Mouse (Mus musculus) heart, embryonic 10.5 days (tissue): ENCODE measurements around the gene Ccdc151. TPM values are rescaled to one million over a fixed set of nuclear protein-coding genes. Genes with fewer than 3 reads are reported as not detected.

ENCODE experiments used
- DNase-seq: peaks from one replicate; pipeline ENCODE4 v3.0.0-alpha.2; 2017; ENCODE audit warnings: low spot score
- H3K27ac ChIP-seq: fragments of 300-500 bp; sonication (generic); 2 replicates; pipeline ENCODE4 v1.5.1; 2016; ENCODE audit warnings: mild to moderate bottlenecking
- H3K27me3 ChIP-seq: fragments of 300-500 bp; sonication (generic); 2 replicates; pipeline ENCODE4 v1.6.1; 2016; ENCODE audit warnings: mild to moderate bottlenecking; ENCODE audit not compliant: poor library complexity, insufficient read depth, severe bottlenecking
- H3K36me3 ChIP-seq: fragments of 300-500 bp; sonication (generic); 2 replicates; pipeline ENCODE4 v1.6.1; 2016; ENCODE audit warnings: mild to moderate bottlenecking, moderate library complexity
- H3K4me1 ChIP-seq: fragments of 300-500 bp; sonication (generic); 2 replicates; pipeline ENCODE4 v1.6.1; 2016; ENCODE audit warnings: mild to moderate bottlenecking
- H3K4me3 ChIP-seq: fragments of 300-500 bp; sonication (generic); 2 replicates; pipeline ENCODE4 v1.5.1; 2016; ENCODE audit warnings: mild to moderate bottlenecking, moderate library complexity
- H3K9me3 ChIP-seq: fragments of 300-500 bp; sonication (generic); 2 replicates; pipeline ENCODE4 v1.6.1; 2016; ENCODE audit warnings: mild to moderate bottlenecking, moderate library complexity
- WGBS: fragments of 180-500 bp; shearing (Covaris S2); methylation state at CpG from one replicate; pipeline ENCODE4 v1.1.7; 2016; 5-methylcytosine and 5-hydroxymethylcytosine counted together
- polyA plus RNA-seq: library from polyadenylated mRNA; unstranded; fragments of >200 nt; fragmentation: Nextera tagmentation; extraction: Ambion mirVana; gene quantifications from 2 replicates; pipeline ENCODE4 v1.2.1, GENCODE M21; 2016

Gene Ccdc151
- polyA plus RNA-seq = 0.20 and 0.75 TPM in 2 replicates

DNA sequence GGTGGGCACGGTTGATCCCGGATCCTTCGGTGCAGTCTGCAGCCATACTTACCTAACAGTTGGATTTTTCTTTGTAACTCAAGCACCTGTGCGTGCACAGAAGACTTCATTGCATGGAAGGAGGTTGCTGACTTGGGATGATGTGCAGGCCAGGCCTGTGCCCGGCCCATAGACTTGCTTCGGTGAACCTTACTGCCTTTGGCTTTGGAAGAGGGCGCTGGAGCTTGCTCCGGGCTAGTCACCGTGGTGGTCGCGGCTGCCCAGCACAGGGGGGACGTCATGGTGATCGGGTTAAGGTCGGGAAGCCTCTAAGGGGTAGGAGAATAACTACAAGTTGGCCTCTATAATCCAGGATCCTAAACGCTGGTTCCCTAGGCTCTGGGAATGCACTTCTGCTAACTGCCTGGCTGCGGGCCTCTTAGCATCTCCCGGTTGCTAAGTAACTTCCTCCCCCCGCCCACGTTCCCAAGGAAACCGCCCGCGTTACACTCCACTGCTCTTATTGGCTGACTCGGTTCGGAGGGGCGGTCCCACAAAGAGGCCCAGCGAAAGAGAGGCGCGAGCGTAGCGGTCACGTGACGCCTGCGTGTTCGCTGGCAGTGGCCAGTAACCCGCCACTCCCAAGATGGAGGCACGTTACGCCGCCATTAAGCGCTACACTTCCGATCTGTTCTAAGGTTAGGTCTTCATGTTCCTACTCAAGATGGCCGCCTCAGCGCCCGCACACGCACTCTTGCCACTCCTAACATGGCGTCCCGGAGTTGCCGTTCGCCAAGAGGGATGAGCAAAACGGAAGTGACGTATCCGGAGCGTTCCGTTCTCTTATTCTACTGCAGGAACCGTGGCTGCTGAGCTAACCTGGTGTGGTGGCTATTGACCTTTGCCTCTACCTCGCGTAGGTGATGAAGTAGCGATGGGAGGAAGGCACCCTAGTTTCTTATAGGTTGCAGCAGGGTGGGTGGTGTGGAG is at the start of gene Ccdc151, which contains the start of gene Prkcsh:
Gene Ccdc151 (minus strand): TSS at position 441 of the 969 bp plus-strand sequence.
Gene Prkcsh (plus strand): TSS at position 613 of the 969 bp plus-strand sequence.
- H3K27ac ChIP-seq = peak within 1 kb of the TSS; percentile 87

DNA sequence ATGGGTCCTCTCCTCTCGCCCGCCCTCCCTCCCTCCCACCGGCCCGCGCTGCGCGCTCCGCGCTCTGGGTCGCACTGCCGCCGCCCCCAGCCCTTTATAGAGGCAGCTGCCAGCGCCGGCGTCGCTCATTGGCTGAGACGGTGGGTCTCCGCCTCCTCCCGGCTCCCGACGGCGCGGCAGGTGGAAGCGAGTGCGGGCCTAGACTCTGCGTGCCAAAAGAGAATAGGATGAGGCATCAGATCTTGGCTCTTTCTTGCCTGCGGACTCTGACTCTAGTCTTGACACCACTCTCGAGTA is 49.5 kb upstream of the Ccdc151 start, which contains the start of gene Elavl3:
Gene Elavl3 (minus strand): TSS at position 66 of the 297 bp plus-strand sequence.
- peaks cover 83% of the 10 kb centered on the region for H3K27me3 ChIP-seq
- no peak for DNase-seq
- peak within 1 kb of the TSS; percentile 64; the same call in 1 of the 2 replicates for H3K27ac ChIP-seq
- peak within 1 kb of the TSS; percentile 58 for H3K4me3 ChIP-seq
- peaks cover 2% of the 10 kb centered on the region for H3K36me3 ChIP-seq
- H3K4me1 ChIP-seq = peaks cover 36% of the 10 kb centered on the region
- H3K9me3 ChIP-seq = no peaks in the 10 kb centered on the region
- under 1% methylated on average over 28 of the region's 28 CpGs for WGBS

More for the DNA sequence above, at the start of gene Ccdc151, which contains the start of gene Prkcsh:
- peaks cover 8% of the 10 kb centered on the region; the same call in 1 of the 2 replicates for H3K27me3 ChIP-seq
- peak within 1 kb of the TSS; percentile 83 for H3K4me3 ChIP-seq
- peaks cover 24% of the 10 kb centered on the region for H3K4me1 ChIP-seq
- peaks cover 36% of the 10 kb centered on the region for H3K36me3 ChIP-seq
- H3K9me3 ChIP-seq = no peaks in the 10 kb centered on the region
- 7% methylated on average over 57 of the region's 57 CpGs for WGBS
- peak; percentile 100 for DNase-seq

DNA sequence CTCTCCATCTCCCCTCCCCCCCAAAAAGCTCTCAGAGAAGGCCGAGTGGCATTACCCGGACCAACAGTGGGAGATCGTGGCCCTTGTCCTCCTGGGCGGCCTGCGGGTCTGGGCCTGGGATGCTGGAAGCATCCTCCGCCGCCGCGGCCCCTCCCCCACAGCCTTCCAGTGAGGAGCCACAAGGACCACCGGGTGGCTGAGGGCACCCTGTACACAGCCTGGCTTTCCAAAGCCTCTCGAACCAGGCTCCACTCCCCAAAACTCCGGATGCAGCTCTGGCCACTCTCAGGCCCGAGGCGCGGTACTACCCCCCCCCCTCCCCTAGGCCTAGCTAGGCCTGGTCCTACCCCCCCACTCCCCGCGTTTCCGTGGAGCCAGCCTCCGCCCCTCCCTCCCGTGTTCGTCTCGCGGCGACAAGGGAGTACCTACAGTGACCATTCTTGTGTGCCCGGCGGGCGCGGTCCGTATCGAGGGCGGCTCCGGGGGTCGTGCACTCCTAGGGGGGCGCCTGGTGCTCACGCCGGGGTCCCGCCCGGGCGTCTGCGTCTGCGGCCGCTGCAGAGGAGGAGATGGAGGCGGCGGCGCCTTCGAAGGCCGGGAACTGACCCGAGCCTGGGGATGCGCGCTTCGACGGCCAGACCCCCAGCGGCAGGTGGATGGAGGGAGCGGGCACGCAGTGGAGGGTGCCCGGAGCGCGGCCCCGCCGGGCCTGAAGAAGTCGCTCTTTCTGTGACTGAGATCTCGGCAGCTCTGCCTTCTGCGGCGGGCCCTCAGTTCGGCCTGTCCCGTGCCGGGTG is 48.9 kb upstream of the Ccdc151 start:
- H3K9me3 ChIP-seq = no peaks in the 10 kb centered on the region
- H3K4me3 ChIP-seq = peak overlapping the region; percentile 58
- H3K27ac ChIP-seq = peak overlapping the region; percentile 64; the same call in 1 of the 2 replicates
- H3K27me3 ChIP-seq = peaks cover 79% of the 10 kb centered on the region
- H3K4me1 ChIP-seq = peaks cover 36% of the 10 kb centered on the region
- DNase-seq = no peak
- H3K36me3 ChIP-seq = no peaks in the 10 kb centered on the region
- WGBS = 1% methylated on average over 67 of the region's 67 CpGs

DNA sequence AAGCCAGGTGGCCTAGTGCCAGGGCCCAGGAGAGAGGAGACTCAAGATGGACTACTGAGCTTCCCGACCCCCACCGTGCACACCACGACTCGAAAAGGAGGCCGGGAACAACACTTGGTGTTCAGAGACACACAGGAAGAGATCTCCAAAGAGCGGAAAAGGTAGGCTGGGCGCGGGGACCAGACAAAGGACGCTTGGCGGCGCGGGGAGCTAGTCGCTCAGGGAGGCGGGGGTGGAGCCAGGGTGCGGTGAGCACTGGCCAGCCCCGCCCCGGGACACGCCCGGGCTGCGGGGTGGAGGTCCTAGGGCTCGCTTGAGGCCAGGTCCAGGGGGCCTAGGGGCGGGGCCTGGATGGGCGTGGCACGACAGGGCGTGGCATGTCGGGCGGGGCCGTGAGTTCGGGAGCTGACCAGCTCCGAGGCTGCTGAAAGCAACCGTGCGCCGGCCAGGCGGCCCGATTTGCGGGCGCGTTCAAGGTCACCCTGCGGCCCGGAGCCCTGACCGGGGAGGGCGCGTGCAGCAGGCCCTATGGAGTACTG is 48.0 kb upstream of the Ccdc151 start:
- peak; percentile 93 for DNase-seq
- H3K27me3 ChIP-seq = peaks cover 70% of the 10 kb centered on the region
- 2% methylated on average over 43 of the region's 43 CpGs for WGBS
- H3K27ac ChIP-seq = peak overlapping the region; percentile 64
- no peaks in the 10 kb centered on the region for H3K9me3 ChIP-seq
- H3K4me3 ChIP-seq = peak overlapping the region; percentile 58
- H3K4me1 ChIP-seq = peaks cover 33% of the 10 kb centered on the region
- H3K36me3 ChIP-seq = no peaks in the 10 kb centered on the region

DNA sequence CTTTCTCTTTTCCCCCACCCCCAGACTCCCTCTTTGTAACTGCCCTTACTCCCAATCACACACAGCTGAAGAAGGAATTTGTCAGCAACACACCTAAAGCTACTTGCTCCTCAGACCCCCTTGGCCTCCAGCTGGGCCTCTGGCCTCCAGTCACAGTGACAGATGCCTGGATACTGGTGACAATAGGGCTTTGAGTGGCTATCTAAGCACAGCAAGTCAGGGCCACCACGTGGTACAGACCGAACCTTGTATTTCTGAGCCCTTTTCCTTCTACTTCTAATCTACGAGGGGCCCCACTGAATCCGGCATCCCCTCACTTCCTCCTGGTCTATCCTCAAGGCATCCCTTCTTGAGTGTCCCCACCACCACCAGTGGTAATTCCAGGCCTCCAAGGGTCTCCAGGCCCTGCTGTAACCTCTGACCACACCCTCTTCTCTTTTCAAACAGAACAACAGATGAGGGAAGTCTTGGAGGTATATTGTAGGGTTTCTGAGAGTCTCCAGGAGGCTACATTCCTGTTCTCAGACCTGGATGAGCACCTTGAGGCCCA is 47.4 kb upstream of the Ccdc151 start:
- Histone ChIP-seq H3K27ac (no peak overlapping the region), H3K4me1 (peaks cover 32% of the 10 kb centered on the region)

DNA sequence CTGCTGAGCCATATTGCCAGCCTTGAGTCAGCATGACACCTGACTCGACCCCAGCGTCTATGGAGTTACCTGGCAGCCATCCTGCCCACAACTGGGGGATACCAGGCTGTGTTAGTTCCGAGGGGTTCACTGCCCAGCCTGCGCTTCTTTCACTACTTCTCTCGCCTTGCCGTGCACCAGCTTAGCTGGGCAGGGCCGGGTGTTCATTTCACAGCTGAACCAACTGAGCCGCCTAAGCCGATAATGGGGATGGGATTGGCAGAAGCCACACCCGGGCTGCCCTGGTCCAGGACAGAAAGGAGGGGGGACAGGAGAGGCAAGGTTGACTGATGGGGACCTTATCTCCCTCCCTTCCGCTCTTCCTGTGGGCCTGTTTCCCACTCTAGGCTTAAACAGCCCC is 46.9 kb upstream of the Ccdc151 start:
- DNase-seq = no peak
- Histone ChIP-seq H3K27ac (no peak overlapping the region), H3K27me3 (peaks cover 58% of the 10 kb centered on the region), H3K9me3 (no peaks in the 10 kb centered on the region), H3K4me1 (peaks cover 27% of the 10 kb centered on the region), H3K36me3 (no peaks in the 10 kb centered on the region), H3K4me3 (no peak overlapping the region)
- 63% methylated on average over 11 of the region's 11 CpGs for WGBS

More for the DNA sequence above, 47.4 kb upstream of the Ccdc151 start:
- Histone ChIP-seq H3K9me3 (no peaks in the 10 kb centered on the region), H3K4me3 (0 out of 2 replicates have a peak overlapping the region, but pooled peaks have one; percentile 58), H3K36me3 (no peaks in the 10 kb centered on the region), H3K27me3 (peaks cover 63% of the 10 kb centered on the region)
- DNase-seq = no peak
- WGBS = 48% methylated on average over 4 of the region's 4 CpGs

DNA sequence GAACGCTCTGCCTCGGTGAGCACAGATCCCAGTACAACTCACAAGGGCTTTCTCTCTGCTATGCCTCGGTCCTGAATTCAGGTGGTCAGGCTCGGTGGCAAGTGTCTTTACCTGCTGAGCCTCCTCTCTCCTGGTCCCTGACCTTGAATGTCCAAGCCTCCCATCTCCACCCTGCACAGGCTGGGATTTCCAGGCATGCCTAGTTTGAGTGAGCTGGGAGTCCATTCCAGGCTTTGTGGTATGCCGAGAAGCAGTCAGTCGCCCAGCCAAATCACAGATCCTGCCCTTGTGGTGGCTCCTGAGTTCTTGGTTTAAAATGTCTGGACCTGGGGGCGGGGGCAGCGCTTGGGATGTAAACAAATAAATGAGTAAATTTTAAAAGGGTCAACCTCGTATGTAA is 44.9 kb upstream of the Ccdc151 start:
- H3K27ac ChIP-seq = no peak overlapping the region
- 58% methylated on average over 9 of the region's 9 CpGs for WGBS
- H3K36me3 ChIP-seq = no peaks in the 10 kb centered on the region
- peaks cover 40% of the 10 kb centered on the region for H3K27me3 ChIP-seq
- no peak for DNase-seq
- H3K9me3 ChIP-seq = no peaks in the 10 kb centered on the region
- no peak overlapping the region for H3K4me3 ChIP-seq
- peaks cover 26% of the 10 kb centered on the region for H3K4me1 ChIP-seq

DNA sequence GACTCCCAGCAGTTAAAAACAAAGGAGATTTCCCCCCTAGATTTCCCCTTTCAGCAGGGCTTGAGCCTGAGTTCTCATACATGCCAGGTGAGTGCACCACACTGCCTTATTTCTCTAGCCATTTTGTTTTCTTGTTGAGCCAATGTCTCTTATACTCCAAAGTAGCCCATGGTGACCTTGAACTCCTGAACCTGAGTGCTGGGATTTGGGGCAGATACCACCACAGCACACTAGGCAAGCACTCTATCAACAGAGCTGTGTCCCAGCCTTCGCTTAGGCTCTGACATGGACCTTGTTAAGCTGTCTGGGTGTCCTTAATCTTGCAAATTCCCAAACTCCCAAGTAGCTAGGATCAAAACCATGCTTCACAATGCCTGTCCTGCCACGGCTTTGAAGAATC is 39.4 kb upstream of the Ccdc151 start:
- H3K27me3 ChIP-seq = no peaks in the 10 kb centered on the region; the same call in 1 of the 2 replicates
- H3K36me3 ChIP-seq = no peaks in the 10 kb centered on the region
- 70% methylated on average over 2 of the region's 2 CpGs for WGBS
- no peaks in the 10 kb centered on the region for H3K4me1 ChIP-seq
- no peaks in the 10 kb centered on the region for H3K9me3 ChIP-seq
- H3K27ac ChIP-seq = no peak overlapping the region
- DNase-seq = no peak
- H3K4me3 ChIP-seq = no peak overlapping the region

DNA sequence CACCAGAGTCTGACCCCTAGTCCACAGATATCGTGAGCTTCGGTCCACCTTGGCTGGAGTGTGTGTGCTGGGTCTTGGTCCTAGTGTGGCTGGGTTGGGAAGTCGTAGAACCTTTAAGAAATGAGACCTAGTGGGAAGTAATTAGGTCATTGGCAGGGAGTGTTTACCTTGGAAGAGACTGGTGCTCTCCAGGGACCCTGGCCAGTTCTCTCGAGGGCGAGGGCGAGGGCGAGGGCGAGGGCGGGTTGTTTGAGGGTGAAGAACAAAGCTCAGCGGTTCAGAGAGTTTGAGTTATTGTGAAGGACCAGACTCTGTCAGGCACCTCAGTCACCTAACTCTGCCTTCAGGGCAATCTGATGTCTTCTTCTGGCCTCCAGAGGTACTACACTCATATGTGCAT is 35.4 kb upstream of the Ccdc151 start:
- Histone ChIP-seq H3K4me3 (no peak overlapping the region), H3K27me3 (no peaks in the 10 kb centered on the region), H3K4me1 (no peaks in the 10 kb centered on the region), H3K27ac (no peak overlapping the region), H3K36me3 (no peaks in the 10 kb centered on the region), H3K9me3 (no peaks in the 10 kb centered on the region)
- DNase-seq = no peak
- 77% methylated on average over 10 of the region's 10 CpGs for WGBS

DNA sequence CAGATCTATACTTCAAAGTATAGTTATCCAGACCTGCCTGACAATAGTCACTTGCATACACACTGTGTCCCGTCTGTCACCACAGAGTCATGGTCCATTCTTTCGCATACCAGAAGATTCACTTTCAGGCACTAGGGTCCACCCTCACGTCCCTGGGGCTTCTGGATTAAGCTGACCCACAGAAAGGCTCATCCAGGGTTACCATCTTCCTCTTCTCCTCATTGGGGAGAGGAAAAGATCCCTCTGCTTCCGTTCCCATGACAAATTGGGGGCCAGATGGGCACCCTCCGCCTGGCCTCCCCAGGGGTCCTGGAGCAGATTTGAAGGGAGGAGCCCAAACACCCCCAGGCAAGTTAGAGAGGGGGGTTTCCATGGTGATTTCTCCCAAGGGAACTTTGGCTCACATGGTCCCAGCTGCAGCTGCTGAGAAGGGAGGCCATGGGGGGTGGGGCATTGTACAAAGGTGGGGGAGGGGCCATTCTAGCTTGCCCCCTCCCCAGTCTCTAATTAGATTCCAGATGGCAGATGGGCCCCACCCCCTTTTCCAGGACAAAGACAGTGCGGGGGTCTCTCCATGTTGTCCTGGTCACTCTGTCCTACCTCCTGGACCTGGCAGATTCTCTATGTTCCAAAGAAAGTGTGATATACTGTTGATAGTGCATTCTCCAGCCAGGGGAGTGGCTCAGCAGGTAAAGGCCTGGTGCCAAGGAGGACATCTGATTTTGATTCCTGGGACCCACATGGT is 33.0 kb upstream of the Ccdc151 start:
- WGBS = 46% methylated on average over 6 of the region's 6 CpGs
- DNase-seq = no peak
- no peak overlapping the region for H3K4me3 ChIP-seq
- H3K36me3 ChIP-seq = no peaks in the 10 kb centered on the region
- no peak overlapping the region for H3K27ac ChIP-seq
- peaks cover 3% of the 10 kb centered on the region for H3K27me3 ChIP-seq
- H3K9me3 ChIP-seq = no peaks in the 10 kb centered on the region
- no peaks in the 10 kb centered on the region for H3K4me1 ChIP-seq

DNA sequence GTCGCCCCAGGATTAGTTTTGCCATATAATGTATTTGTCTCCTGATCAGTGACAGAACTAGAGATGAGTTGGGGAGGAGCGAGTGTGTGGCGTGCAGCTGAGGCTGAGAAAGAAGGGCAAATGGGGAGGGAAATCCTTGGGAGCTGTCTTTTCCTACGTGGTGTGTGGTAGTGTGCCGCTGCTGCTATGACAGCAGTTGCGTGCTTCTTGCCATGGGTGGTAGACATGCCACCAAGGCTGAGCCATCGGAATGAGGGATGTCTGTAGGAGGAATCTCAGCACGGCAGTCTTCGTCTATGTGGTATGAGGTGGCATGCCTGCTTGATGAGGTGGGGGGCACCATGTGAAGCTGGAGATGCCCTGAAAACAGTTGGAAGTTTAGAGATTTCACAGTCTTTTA is 28.0 kb upstream of the Ccdc151 start:
- WGBS = 87% methylated on average over 9 of the region's 9 CpGs
- DNase-seq = no peak
- Histone ChIP-seq H3K4me3 (no peak overlapping the region), H3K9me3 (no peaks in the 10 kb centered on the region), H3K27ac (no peak overlapping the region), H3K4me1 (0 out of 2 replicates have a peak, but pooled peaks cover 9% of the 10 kb centered on the region), H3K27me3 (peaks cover 9% of the 10 kb centered on the region), H3K36me3 (no peaks in the 10 kb centered on the region)

DNA sequence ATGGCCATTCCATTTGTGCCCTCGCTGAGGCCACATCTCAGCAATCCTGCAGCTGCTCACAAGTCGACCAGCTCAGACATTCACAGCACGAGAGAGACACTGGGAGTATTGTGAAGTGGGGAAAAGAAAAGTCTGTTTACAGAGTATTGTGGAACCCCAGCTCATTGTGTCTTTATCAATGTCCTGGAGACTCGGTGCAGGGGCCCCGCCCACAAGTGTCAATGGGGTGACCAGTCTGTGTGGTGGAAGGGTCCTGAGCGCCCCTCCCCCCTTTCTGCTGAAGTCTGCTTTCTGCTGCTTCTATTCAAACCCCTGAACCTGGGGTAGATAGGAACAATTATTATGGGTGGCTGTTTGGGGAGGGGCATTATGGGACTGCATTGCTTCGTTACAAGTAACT is 26.0 kb upstream of the Ccdc151 start:
- WGBS = 47% methylated on average over 7 of the region's 7 CpGs
- Histone ChIP-seq H3K4me1 (peaks cover 15% of the 10 kb centered on the region; the same call in 1 of the 2 replicates), H3K36me3 (no peaks in the 10 kb centered on the region), H3K9me3 (no peaks in the 10 kb centered on the region), H3K27ac (no peak overlapping the region), H3K27me3 (peaks cover 13% of the 10 kb centered on the region), H3K4me3 (no peak overlapping the region)
- DNase-seq = no peak
